Mouse (Mus musculus): ENCODE results near the gene Ets1.

Ets1 gene

GRCm38 (mm10) chr9:32616516-32617429, 19.2 kb upstream of the Ets1 start:
- no peak for DNase-seq (ENCODE audit: low read depth)

DNA sequence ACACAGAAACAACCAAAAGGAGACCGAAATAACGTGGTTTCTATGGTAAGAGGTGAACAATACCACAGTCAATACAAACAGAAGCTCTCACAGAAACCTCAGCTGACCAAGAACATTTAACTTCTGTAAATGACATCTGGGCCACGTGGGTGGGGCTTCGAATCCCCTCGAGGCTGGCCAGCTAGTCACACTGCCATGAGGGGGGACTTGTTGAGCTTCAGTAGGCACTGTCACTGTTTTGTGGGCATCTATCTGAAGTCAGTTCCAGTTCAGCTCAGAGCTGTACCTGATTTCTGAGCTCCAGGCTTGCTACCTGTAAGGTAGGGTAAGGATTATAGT, 18.6 kb upstream of the Ets1 start:
- DNase-seq (ENCODE audit: low read depth) = no peak

GRCm38 (mm10) chr9:32618544-32619120, 17.4 kb upstream of the Ets1 start:
- no peak for DNase-seq (ENCODE audit: low read depth)

- DNase-seq (ENCODE audit: low read depth) = no peak
Measured at GRCm38 (mm10) chr9:32619661-32620060, 16.4 kb upstream of the Ets1 start.

- DNase-seq (ENCODE audit: low read depth) = no peak
Measured at GRCm38 (mm10) chr9:32620446-32620845, 15.6 kb upstream of the Ets1 start.

DNA sequence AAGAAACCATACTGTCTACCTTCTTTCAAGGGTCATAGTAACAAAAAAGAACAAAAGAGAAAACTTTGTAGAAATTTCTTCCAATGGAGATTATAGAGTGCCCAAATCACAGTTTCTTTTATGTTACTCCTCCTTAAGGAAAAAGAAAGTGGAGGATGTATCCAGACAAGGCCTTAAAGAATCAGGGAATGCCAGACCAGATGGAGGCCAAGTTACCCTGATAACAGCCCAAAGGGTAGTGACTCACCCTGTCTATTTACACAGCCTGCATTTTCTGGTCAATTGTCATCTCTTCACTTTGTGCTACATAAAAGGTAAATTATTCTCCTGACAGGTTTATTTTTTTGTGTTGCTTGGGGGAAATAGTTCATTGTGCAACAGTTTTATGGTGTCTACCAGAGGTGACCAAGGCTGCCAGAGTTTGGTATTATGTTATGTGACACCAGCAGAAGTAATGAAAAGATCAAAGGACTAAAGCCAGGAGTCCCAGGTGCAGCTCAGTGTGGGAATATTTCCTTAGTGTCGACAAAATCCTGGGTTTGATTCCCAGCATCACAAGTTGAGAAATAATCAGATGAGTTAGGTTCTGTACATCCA, 6.5 kb upstream of the Ets1 start:
- no peak for DNase-seq (ENCODE audit: low read depth)

GRCm38 (mm10) chr9:32631341-32631740, 4.7 kb upstream of the Ets1 start:
- DNase-seq (ENCODE audit: low read depth) = no peak

- no peak for DNase-seq (ENCODE audit: low read depth)
Measured at GRCm38 (mm10) chr9:32632237-32632636, 3.8 kb upstream of the Ets1 start.

- no peak for DNase-seq (ENCODE audit: low read depth)
Measured at GRCm38 (mm10) chr9:32644981-32645380, 9.0 kb downstream of the Ets1 start.

GRCm38 (mm10) chr9:32645475-32645874, 9.5 kb downstream of the Ets1 start:
- no peak for DNase-seq (ENCODE audit: low read depth)

DNA sequence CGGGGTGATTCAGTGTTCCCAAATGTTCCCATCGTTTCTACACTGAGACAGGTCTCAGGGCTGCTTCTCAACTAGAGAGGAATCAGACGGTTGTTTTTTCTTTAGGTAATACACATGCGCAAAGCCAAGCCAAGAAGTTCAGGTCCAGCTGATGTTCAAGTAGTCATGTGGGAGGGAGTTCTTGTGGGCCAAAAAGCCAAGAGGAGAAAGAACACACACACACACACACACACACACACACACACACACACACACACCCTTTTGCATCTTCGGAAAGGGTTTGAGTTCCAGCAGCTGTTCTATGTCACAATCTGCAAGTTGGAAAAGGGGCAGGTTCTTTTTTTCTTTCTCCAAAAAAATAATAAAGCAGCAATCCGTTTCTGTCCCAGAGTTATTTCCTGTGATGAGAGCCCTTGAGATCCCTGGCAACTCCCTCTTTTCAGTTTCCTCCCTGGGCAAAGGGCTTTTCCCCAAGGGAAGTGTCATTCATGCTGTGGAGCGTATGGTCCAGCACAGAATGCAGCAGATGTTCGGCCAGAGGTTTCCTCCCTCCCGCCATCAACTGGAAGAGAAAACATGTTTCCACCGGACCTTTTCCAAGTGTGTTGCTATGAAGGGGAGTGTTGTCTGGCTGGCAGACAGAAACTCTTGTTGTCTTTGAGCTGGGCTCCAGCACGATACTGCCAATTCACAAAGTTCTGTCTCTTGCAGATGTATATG, 10.7 kb downstream of the Ets1 start:
- no peak for DNase-seq (ENCODE audit: low read depth)

DNA sequence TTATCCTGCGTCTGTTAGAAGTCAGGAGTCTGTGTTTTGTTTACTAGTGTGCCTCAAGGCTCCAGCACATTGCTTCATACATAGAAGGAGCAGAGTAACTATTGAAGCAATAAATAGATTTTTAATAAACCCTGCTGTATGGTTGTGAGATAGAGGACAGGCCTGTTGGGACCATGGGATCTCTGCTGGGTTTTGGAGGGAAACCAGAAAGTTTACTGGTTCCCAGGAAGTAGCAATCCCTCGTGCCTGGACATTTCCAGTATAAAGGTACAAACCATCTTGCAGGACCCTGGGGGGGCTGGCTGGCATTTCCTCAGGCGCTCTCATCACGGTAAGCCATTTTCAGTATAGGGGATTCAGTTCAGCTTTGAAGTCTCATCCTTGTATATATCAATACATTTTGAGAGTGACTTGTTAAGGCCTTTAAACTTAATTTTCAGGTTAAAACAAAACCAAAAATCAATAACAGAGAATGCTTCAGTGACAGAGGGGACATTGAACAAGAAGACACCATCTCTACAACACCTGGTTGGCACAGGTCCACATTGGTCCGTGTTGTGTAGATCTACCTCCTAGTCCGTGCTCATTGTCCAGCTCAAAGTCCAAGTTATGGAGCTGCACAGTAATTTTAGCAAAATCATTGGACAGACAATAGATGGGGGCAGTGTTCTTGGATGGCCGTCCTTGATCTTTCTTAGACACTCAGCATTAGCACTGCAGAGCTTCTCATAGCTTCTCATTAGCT, 11.7 kb downstream of the Ets1 start:
- DNase-seq (ENCODE audit: low read depth) = no peak

DNA sequence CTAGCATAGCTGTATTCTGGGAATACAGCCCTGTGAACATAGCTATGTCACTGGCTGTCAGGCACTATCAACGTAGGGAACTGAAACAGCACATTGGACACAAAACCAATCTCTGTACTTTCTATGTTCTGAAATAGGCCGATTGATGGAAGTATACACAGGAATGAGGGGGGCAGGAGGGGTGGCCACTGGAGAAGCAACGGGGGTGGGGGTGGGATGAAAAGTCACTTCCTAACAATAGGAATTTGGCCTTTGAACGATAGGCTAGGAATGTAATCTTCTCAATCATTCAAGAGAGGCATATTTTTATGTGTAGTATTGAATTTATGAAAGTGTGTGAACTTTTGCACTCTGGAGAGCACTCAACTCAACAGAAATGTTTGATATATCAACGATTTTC, 12.3 kb downstream of the Ets1 start:
- DNase-seq (ENCODE audit: low read depth) = no peak

GRCm38 (mm10) chr9:32650738-32651137, 14.7 kb downstream of the Ets1 start:
- no peak for DNase-seq (ENCODE audit: low read depth)

- DNase-seq (ENCODE audit: low read depth) = no peak
Measured at GRCm38 (mm10) chr9:32652112-32652511, 16.1 kb downstream of the Ets1 start.

DNA sequence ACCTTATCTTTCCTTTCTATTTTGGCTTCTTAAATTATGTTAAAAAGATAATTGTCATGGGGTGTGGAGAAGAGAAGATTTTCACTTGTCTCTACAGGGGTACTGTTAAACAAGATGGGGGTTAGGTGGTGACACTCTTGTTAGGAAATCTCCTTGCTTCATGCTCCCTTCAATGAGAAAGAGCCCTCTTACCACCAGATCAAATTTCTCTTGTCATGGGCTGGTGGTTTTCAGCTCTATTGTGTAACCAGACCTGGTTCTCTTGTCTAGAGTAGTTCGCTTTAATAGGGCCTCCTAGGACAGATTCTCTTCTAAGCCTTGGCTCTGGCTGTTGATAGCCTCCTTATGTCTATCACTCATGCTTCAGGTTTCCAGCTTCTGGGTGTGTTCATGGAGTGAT, 18.3 kb downstream of the Ets1 start:
- no peak for DNase-seq (ENCODE audit: low read depth)

DNA sequence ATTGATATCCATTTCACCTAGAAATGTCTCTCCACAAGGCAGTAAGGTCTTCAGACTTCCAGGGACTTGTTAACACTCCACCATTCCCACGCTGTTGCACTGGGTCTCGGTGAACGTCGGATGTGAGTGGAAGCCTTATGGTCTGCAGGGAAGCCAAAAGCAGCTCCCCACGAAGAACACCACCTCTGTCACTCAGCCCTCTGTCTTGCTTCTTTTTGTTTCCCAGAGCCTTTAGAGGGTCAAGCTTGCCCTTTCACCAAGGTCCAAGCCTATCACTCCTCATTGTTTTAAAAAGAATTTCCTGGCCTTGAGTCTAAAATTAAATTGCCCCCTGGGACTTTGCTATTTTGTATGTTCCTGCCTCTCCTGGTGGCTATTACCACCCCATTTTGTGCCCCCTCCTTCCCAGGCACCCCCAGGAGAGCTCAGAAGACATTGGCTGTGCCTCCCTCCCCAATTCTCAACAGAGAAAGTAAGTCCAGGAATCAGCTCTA, 20.4 kb downstream of the Ets1 start:
- DNase-seq (ENCODE audit: low read depth) = no peak

- DNase-seq (ENCODE audit: low read depth) = no peak
Measured at GRCm38 (mm10) chr9:32657124-32657523, 21.1 kb downstream of the Ets1 start.

GRCm38 (mm10) chr9:32660406-32660960, 24.5 kb downstream of the Ets1 start:
- no peak for DNase-seq (ENCODE audit: low read depth)

DNA sequence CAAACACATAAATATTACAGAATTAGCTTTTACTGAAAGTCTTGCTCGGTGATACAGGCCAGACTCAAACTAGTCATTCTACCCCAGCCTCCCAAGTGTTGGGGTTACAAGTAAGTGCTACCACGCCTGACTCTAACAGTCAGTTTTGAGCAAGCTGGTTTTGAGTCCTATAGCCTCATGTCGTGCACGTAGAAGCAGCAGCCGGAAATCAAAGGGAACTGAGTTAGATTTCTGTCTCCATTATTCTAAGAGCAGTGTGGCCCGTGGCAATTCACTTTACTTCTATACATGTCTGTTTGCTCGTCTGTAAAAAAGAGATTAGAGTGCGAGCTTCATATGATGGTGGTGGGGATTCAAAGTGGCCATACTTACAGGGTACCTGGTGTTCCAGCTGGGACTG, 25.1 kb downstream of the Ets1 start:
- no peak for DNase-seq (ENCODE audit: low read depth)

DNA sequence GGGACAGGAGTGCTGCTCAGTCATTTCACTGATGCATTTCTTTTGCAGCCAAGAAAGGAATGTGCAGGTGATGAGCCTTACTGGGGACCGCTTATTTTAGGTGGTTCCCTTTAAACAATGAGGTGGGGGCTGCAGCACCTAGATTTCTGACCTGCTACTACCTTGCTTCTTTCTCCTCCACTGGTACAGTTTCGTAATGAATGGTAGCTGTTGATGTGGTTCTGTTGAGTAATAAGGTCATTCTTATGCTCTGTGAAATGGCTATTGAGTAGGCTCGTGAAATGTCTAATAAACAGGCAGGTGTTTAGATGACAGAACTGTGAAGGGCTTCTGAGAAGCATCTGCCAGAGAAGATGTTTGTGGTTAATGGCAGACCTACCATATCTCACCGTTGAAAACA, 25.5 kb downstream of the Ets1 start:
- no peak for DNase-seq (ENCODE audit: low read depth)

Measured in c-Kit-positive CD71-positive TER-119-negative erythroid progenitor cells, embryonic 14.5 days (primary cell).